Comparison of ENCODE assay signal across 15 mouse cellular contexts in genomic region chr4:133570066-133570466, GRCm38 (mm10). TPM values are rescaled to one million over a fixed set of nuclear protein-coding genes. Genes with fewer than 3 reads are reported as not detected.
DNase-seq lines count a peak whose midpoint lies in the region; ATAC-seq lines count a peak whose summit lies in the region.
"Had no signal": no experiment of that assay in that cellular context is flagged by ENCODE, and none has a peak within 500 bp of the region (broad histone marks: within the 10 kb centered on the region; RNA-seq: fewer than 3 reads in every experiment).

No protein-coding gene starts in this region.

- DNase-seq in adrenal gland, adult (ENCODE audit: inconsistent age in 2 of 2, low spot score in 1 of 2) = peak; percentile 79 to 90
- DNase-seq in adrenal gland, postnatal 4 days (ENCODE audit: low spot score in 2 of 2) = no peak
- peak; percentile 82 for DNase-seq in adrenal gland, adult 2 months
- peak; percentile 5 for DNase-seq in retina, postnatal 1 day
- DNase-seq in right cerebral cortex, postnatal 36 days (ENCODE audit: low spot score in 2 of 2) = no peak
- DNase-seq in urinary bladder, postnatal 36 days (ENCODE audit: low spot score in 2 of 2) = no peak
- DNase-seq in urinary bladder, postnatal 25 days (ENCODE audit: low spot score) = no peak
- DNase-seq: B cell, adult 2 months; cerebellum, postnatal 10 days; heart, postnatal 14 days; right cerebral cortex, postnatal 25 days; thymus, postnatal 14 days had no signal

- H3K27ac ChIP-seq in kidney, embryonic 14.5 days (ENCODE audit: low read depth, low read length) = no peak overlapping the region

- H3K4me1 ChIP-seq in kidney, embryonic 14.5 days (ENCODE audit: control insufficient read depth, insufficient read depth, low read length) = peaks cover under 1% of the 10 kb centered on the region; the same call in 1 of the 2 replicates

- no peaks in the 10 kb centered on the region for H3K27me3 ChIP-seq in kidney, embryonic 14.5 days (ENCODE audit: control insufficient read depth, insufficient read depth, low read length)

- no peaks in the 10 kb centered on the region for H3K36me3 ChIP-seq in kidney, embryonic 14.5 days (ENCODE audit: control insufficient read depth, insufficient read depth, low read length)

- H3K9me3 ChIP-seq in kidney, embryonic 14.5 days (ENCODE audit: control insufficient read depth, low read length) = no peaks in the 10 kb centered on the region

- peak overlapping the region; percentile 5; the same call in 1 of the 2 replicates for H3K4me2 ChIP-seq in kidney, embryonic 14.5 days (replicated peaks; ENCODE audit: low read depth, low read length)

- WGBS in kidney, embryonic 14.5 days = 42% methylated on average over 10 of the region's 10 CpGs

- no peak overlapping the region; the same call in 1 of the 2 replicates for H3K4me3 ChIP-seq in kidney, embryonic 14.5 days (ENCODE audit: low read length)

- H3K9ac ChIP-seq in kidney, embryonic 14.5 days (ENCODE audit: low read depth, low read length) = no peak overlapping the region

- no peak for ATAC-seq in kidney, embryonic 14.5 days (ENCODE audit: low FRiP score, low TSS enrichment)
- ATAC-seq: activated CD4-positive, CD25-positive, alpha-beta regulatory T cell, adult 4 months had no signal

RNA-seq across cellular contexts. Expression of gene Gpatch3, which starts 4.5 kb away (rescaled TPM):
- total RNA-seq in adrenal gland, postnatal 4 days (2021) = 10 to 100 TPM; 10.4 to 14.5 TPM
- total RNA-seq in adrenal gland, adult 2 months (2021) = 1 to 10 TPM; 6.0 to 7.5 TPM
- 8.5 and 13.1 TPM in 2 replicates for polyA plus RNA-seq in adrenal gland, adult 2 months (2012; rRNA removed)
- polyA plus RNA-seq in kidney, embryonic 14.5 days (2014; fragmentation: Nextera tagmentation; extraction: Ambion mirVana) = 6.5 and 10.2 TPM in 2 replicates

RNA-seq across cellular contexts. Expression of gene Gpn2, which starts 14.1 kb away (rescaled TPM):
- total RNA-seq in adrenal gland, postnatal 4 days (2021) = 10 to 100 TPM; 13.7 to 16.6 TPM
- total RNA-seq in adrenal gland, adult 2 months (2021) = 10 to 100 TPM; 16.5 to 18.5 TPM
- 63.3 and 82.5 TPM in 2 replicates for polyA plus RNA-seq in adrenal gland, adult 2 months (2012; rRNA removed)
- 23.6 and 23.9 TPM in 2 replicates for polyA plus RNA-seq in kidney, embryonic 14.5 days (2014; fragmentation: Nextera tagmentation; extraction: Ambion mirVana)

RNA-seq across cellular contexts. Expression of gene Nr0b2, which starts 16.9 kb away (rescaled TPM):
- 10 to 100 TPM; 20.2 to 24.6 TPM for total RNA-seq in adrenal gland, postnatal 4 days (2021)
- total RNA-seq in adrenal gland, adult 2 months (2021) = 10 to 100 TPM; 39.9 to 65.5 TPM
- 251 and 295 TPM in 2 replicates for polyA plus RNA-seq in adrenal gland, adult 2 months (2012; rRNA removed)
- not detected in 2 replicates for polyA plus RNA-seq in kidney, embryonic 14.5 days (2014; fragmentation: Nextera tagmentation; extraction: Ambion mirVana)
- total RNA-seq: gastrocnemius, adult 18-20 months had no signal
- polyA plus RNA-seq: activated CD4-positive, CD25-positive, alpha-beta regulatory T cell, adult 4 months had no signal

RNA-seq across cellular contexts. Expression of gene Nudc, which starts 24.3 kb away (rescaled TPM):
- 100 to 1,000 TPM; 129 to 136 TPM for total RNA-seq in adrenal gland, postnatal 4 days (2021)
- total RNA-seq in adrenal gland, adult 2 months (2021) = 100 to 1,000 TPM; 157 to 176 TPM
- polyA plus RNA-seq in adrenal gland, adult 2 months (2012; rRNA removed) = 49.9 and 57.3 TPM in 2 replicates
- polyA plus RNA-seq in kidney, embryonic 14.5 days (2014; fragmentation: Nextera tagmentation; extraction: Ambion mirVana) = 285 and 287 TPM in 2 replicates

RNA-seq across cellular contexts. Expression of gene Sfn, which starts 31.9 kb away (rescaled TPM):
- 1 to 10 TPM; 3.7 to 4.3 TPM for total RNA-seq in adrenal gland, postnatal 4 days (2021)
- 1 to 10 TPM; 1.4 to 1.8 TPM for total RNA-seq in adrenal gland, adult 2 months (2021)
- polyA plus RNA-seq in adrenal gland, adult 2 months (2012; rRNA removed) = 2.1 and 3.0 TPM in 2 replicates
- polyA plus RNA-seq in kidney, embryonic 14.5 days (2014; fragmentation: Nextera tagmentation; extraction: Ambion mirVana) = 8.0 and 9.5 TPM in 2 replicates

Comparison
In these comparisons a context has a peak if more than half of its experiments do, and no peak if none do; other contexts are left out.
1. DNase-seq: peak in adrenal gland, adult (2 of 2), adrenal gland, adult 2 months (single experiment) and retina, postnatal 1 day (single experiment); none in adrenal gland, postnatal 4 days (0 of 2), right cerebral cortex, postnatal 36 days (0 of 2), urinary bladder, postnatal 36 days (0 of 2) and urinary bladder, postnatal 25 days (single experiment).